Mouse (Mus musculus): Measurements from ENCODE around the gene Utp14a. TPM values are rescaled to one million over a fixed set of nuclear protein-coding genes. Genes with fewer than 3 reads are reported as not detected.
A peak's percentile ranks its signal among the peaks of the same experiment; 100 is the strongest.
"Not testable (repeated sequence)": the region's sequence is repeated elsewhere in the genome, so short reads cannot be mapped to it uniquely, and the experiment has no call there.

Gene Utp14a
- total RNA-seq (2021), result 10 to 100 TPM; 16.6 to 20.1 TPM
- long read RNA-seq, experiment 1, transcript Utp14a-201 (15 exons, 2,507 nt), result major isoform, 6 of 8 reads
- long read RNA-seq, experiment 1, partial matches to known transcripts, result 1 of 8 reads
- long read RNA-seq, experiment 1, other reads (novel, unspliced or antisense), result 1 of 8 reads
- long read RNA-seq, experiment 2, transcript Utp14a-201 (15 exons, 2,507 nt), result major isoform, 7 of 8 reads
- long read RNA-seq, experiment 2, partial matches to known transcripts, result 1 of 8 reads
- long read RNA-seq, experiment 2, other reads (novel, unspliced or antisense), result 0 of 8 reads

GRCm38 (mm10) chrX:48256468-48257007 is at the start of gene Utp14a:
Utp14a (plus strand) TSS chrX:48256862.
- peak within 1 kb of the TSS; percentile 73 for H3K4me3 ChIP-seq
- no peak for TF ChIP-seq CTCF (conservative IDR thresholded peaks at IDR 0.05)
- peak within 1 kb of the TSS; percentile 87 for H3K27ac ChIP-seq
- peak; percentile 93 to 97 for DNase-seq (ENCODE audit: low spot score in 2 of 2)

GRCm38 (mm10) chrX:48207761-48208487 is 48.7 kb upstream of the Utp14a start:
- DNase-seq (ENCODE audit: low spot score in 2 of 2), result no peak
- Histone ChIP-seq H3K4me3 (peak overlapping the region; percentile 74), H3K27ac (peak overlapping the region; percentile 93)
- TF ChIP-seq CTCF (conservative IDR thresholded peaks at IDR 0.05), result no peak

GRCm38 (mm10) chrX:48208519-48209185 is 48.0 kb upstream of the Utp14a start, which contains the start of gene Zdhhc9:
Zdhhc9 (minus strand) TSS chrX:48208878.
- no peak for TF ChIP-seq CTCF (conservative IDR thresholded peaks at IDR 0.05)
- H3K4me3 ChIP-seq, result peak within 1 kb of the TSS; percentile 74
- H3K27ac ChIP-seq, result peak within 1 kb of the TSS; percentile 93
- DNase-seq (ENCODE audit: low spot score in 2 of 2), result peak; percentile 85 to 89

GRCm38 (mm10) chrX:48209746-48210145 is 46.9 kb upstream of the Utp14a start:
- DNase-seq (ENCODE audit: low spot score in 2 of 2); H3K4me3 ChIP-seq; H3K27ac ChIP-seq: not testable (repeated sequence)

DNA sequence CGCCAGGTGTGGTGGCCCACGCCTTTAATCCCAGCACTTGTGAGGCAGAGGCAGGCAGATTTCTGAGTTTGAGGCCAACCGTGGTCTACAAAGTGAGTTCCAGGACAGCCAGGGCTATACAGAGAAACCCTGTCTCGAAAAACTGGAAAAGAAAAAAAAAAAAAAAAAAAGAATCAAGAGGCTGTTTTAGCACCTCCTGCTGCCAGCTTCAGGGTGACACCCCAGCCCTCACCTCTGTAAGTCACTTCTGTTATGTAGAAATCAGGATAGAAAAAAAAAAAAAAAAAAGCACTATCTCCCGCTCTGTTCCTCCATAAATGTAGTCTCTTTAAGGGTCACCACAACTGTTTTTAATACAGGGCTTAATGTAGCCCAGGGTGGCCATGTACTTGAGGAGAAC is 37.2 kb upstream of the Utp14a start:
- no peak for TF ChIP-seq CTCF (conservative IDR thresholded peaks at IDR 0.05)
- no peak for DNase-seq (ENCODE audit: low spot score in 2 of 2)
- Histone ChIP-seq H3K4me3 (no peak overlapping the region), H3K27ac (no peak overlapping the region)

GRCm38 (mm10) chrX:48222706-48223105 is 34.0 kb upstream of the Utp14a start:
- Histone ChIP-seq H3K4me3 (no peak overlapping the region), H3K27ac (no peak overlapping the region)
- TF ChIP-seq CTCF (conservative IDR thresholded peaks at IDR 0.05), result no peak
- no peak for DNase-seq (ENCODE audit: low spot score in 2 of 2)

DNA sequence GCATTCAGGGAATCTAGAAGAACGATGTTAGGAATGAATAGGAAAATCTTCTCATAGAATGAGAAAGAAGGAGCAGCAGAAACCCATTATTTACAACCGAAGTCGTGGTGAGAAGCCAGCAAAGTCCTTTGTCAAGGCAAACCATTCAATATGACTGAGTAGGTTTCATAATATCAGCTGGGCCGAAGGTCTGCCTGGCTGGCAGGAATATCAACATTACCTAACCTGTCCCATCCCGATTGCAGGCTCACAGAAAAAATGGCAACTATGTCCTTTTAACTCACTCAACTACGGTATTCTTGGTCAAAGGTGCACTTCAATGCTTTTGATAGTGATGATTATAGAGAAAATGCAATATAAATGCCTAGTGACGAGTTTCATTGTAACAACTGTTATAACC is 30.4 kb upstream of the Utp14a start:
- H3K4me3 ChIP-seq, result no peak overlapping the region
- no peak for DNase-seq (ENCODE audit: low spot score in 2 of 2)
- TF ChIP-seq CTCF (conservative IDR thresholded peaks at IDR 0.05), result no peak
- H3K27ac ChIP-seq, result no peak overlapping the region

DNA sequence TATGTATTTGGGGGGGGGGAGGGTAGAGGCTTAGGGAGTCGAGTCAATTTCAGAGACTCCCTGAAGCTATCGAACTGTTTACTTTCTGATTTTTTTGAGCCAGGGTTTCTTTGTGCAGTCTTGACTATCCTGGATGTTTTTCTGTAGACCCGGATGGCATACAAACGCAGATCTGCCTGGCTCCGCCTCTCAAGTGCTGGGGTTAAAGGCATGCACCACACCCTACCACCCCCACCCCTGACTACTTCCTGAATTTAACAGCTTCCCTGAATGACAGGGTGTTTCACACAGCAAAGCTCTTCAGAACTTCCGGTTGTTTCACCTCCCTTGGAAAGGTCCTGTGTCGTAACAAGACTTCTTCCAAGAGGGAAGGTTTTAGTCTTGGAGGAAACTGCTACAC is 22.2 kb upstream of the Utp14a start:
- no peak overlapping the region for H3K4me3 ChIP-seq

DNA sequence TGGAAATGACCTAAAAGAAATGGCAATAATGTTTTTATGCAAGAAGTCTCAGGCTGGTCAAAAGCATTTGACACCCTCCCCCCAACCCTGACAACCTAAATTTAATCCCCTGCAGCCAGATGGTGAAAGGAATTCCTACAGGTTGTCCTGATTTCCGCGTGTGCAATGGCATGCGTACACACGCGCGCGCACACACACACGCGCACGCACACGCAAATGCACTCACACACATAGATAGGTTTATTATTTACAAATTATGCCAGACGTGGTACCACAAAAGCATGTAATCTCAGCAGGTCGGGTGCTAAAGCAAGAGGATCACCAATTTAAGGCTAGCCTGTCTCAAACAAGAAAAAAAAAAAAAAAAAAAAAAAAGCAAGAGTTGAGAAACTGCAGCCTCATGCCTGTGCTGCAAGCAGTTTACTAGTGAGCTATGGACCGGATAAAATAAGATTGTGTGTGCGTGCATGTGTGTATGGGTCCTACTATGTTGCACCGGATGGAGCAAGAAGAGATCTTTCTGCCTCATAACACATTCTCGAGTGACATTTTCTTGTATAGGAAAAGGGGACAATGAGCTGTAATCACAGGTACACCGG is 733 bp upstream of the Utp14a start:
- no peak for TF ChIP-seq CTCF (conservative IDR thresholded peaks at IDR 0.05)
- no peak for DNase-seq (ENCODE audit: low spot score in 2 of 2)
- Histone ChIP-seq H3K27ac (peak overlapping the region; percentile 87), H3K4me3 (peak overlapping the region; percentile 73)

More for the DNA sequence above, 22.2 kb upstream of the Utp14a start:
- H3K27ac ChIP-seq, result no peak overlapping the region
- no peak for DNase-seq (ENCODE audit: low spot score in 2 of 2)
- no peak for TF ChIP-seq CTCF (conservative IDR thresholded peaks at IDR 0.05)

- Histone ChIP-seq H3K4me3 (peak overlapping the region; percentile 73), H3K27ac (peak overlapping the region; percentile 59; the same call in 1 of the 2 replicates)
- no peak for TF ChIP-seq CTCF (conservative IDR thresholded peaks at IDR 0.05)
- DNase-seq (ENCODE audit: low spot score in 2 of 2), result no peak
Observed at GRCm38 (mm10) chrX:48257011-48257410, 349 bp downstream of the Utp14a start.

- no peak for TF ChIP-seq CTCF (conservative IDR thresholded peaks at IDR 0.05)
- H3K4me3 ChIP-seq, result no peak overlapping the region
- no peak for DNase-seq (ENCODE audit: low spot score in 2 of 2)
- no peak overlapping the region for H3K27ac ChIP-seq
Observed at GRCm38 (mm10) chrX:48271671-48272070, 15.0 kb downstream of the Utp14a start.

DNA sequence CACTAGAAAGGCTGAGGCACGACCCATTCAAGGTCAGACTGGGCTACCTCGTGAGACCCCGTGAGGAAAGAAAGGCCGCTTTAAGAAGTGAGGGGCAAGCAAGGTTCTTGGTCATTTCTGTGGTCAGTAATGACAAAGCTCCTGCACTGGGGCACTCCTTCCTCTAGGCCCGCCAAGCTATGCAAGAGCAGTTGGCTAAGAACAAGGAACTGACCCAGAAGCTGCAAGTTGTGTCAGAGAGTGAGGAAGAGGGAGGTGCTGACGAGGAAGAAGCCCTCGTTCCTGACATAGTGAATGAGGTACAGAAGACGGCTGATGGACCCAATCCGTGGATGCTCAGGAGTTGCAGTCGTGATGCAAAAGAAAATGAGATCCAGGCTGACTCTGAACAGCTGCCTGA is 18.0 kb downstream of the Utp14a start:
- TF ChIP-seq CTCF (conservative IDR thresholded peaks at IDR 0.05), result no peak
- DNase-seq (ENCODE audit: low spot score in 2 of 2), result no peak
- H3K4me3 ChIP-seq, result no peak overlapping the region
- no peak overlapping the region for H3K27ac ChIP-seq

GRCm38 (mm10) chrX:48278103-48278502 is 21.4 kb downstream of the Utp14a start:
- Histone ChIP-seq H3K27ac (no peak overlapping the region), H3K4me3 (no peak overlapping the region)
- peak; percentile 81 for TF ChIP-seq CTCF (conservative IDR thresholded peaks at IDR 0.05)
- peak; percentile 18 to 57 for DNase-seq (ENCODE audit: low spot score in 2 of 2)

Data from layer of hippocampus, adult 2 months (tissue).